Mouse (Mus musculus): ENCODE results near the gene Arhgap9. TPM values are rescaled to one million over a fixed set of nuclear protein-coding genes. Genes with fewer than 3 reads are reported as not detected.

Gene Arhgap9
- polyA plus RNA-seq (2016; fragmentation: Nextera tagmentation; extraction: Ambion mirVana), result 5.5 and 5.9 TPM in 2 replicates

DNA sequence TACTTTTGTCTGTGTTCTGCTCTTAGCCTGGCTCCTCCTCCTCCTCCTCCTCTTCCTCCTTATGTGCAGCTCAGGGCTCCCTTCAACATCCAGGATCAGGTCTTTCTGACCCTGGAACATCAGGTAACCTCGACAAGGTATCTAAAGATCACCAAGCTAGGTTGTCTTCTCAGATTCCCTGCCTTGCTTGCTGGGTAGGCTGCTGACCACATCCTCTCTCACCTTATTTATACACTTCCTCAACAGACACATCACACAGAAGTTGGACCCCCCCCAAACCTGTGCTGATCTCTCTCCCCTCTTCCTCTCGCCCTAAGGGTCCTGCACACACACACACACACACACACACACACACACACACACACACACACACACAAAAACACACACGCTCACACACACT lies at the start of gene Arhgap9:
Arhgap9 (plus strand) TSS at position 344 of the 400 bp plus-strand sequence.
- Histone ChIP-seq H3K36me3 (no peaks in the 10 kb centered on the region), H3K27me3 (ENCODE audit: low read depth, poor library complexity, severe bottlenecking) (peaks cover 36% of the 10 kb centered on the region), H3K4me1 (peaks cover 29% of the 10 kb centered on the region), H3K4me3 (no peak within 1 kb of the TSS; the same call in 1 of the 2 replicates), H3K27ac (no peak within 1 kb of the TSS), H3K9me3 (replicated peaks) (no peaks in the 10 kb centered on the region)
- WGBS, result 83% methylated on average over 3 of the region's 3 CpGs
- no peak for DNase-seq (ENCODE audit: low spot score)

GRCm38 (mm10) chr10:127272371-127272770 lies 49.4 kb upstream of the Arhgap9 start:
- Histone ChIP-seq H3K36me3 (peaks cover 100% of the 10 kb centered on the region), H3K27ac (no peak overlapping the region), H3K9me3 (replicated peaks) (no peaks in the 10 kb centered on the region), H3K4me3 (no peak overlapping the region), H3K27me3 (ENCODE audit: low read depth, poor library complexity, severe bottlenecking) (no peaks in the 10 kb centered on the region), H3K4me1 (peaks cover 9% of the 10 kb centered on the region)
- DNase-seq (ENCODE audit: low spot score), result no peak
- 93% methylated on average over 5 of the region's 5 CpGs for WGBS

DNA sequence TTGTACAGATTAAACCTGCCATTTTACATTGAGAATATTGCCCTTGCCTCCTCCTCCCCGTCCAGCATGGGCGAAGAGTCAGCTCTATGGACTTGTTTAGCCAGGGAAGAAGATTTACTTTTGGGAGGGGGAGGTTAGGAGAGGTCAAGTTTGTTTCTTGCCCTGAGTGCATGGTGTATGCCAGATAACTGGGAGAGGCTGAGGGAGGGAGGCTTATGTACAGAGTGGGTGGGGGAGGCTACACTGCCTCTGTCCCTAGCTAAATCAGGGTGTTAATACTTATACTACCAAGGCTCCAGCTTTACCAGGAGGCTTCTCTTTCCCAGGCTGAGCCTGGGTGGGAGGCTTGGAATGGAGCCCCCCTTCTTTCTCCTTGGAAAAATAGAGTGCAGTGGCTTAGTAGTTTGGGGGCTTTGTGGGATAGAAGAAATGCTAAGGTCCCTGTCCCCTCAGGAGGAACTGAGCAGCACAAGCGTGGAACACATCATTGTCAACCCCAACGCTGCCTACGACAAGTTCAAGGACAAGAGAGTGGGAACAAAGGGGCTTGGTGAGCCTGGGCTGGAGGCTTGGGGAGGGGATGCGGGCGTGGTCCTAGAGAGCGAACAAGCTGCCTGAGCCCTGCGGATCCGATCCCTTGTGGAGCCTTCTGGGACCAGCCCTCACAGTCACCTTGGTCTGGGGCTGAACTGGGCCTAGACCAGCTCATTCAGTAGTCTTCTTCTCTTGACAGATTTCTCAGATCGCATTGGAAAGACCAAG lies 47.3 kb upstream of the Arhgap9 start:
- no peaks in the 10 kb centered on the region for H3K27me3 ChIP-seq (ENCODE audit: low read depth, poor library complexity, severe bottlenecking)
- no peak for DNase-seq (ENCODE audit: low spot score)
- peaks cover 100% of the 10 kb centered on the region for H3K36me3 ChIP-seq
- 88% methylated on average over 11 of the region's 11 CpGs for WGBS
- no peaks in the 10 kb centered on the region for H3K4me1 ChIP-seq
- no peaks in the 10 kb centered on the region for H3K9me3 ChIP-seq (replicated peaks)
- no peak overlapping the region for H3K27ac ChIP-seq
- H3K4me3 ChIP-seq, result no peak overlapping the region

- no peak for DNase-seq (ENCODE audit: low spot score)
- Histone ChIP-seq H3K27me3 (ENCODE audit: low read depth, poor library complexity, severe bottlenecking) (no peaks in the 10 kb centered on the region), H3K4me1 (peaks cover 4% of the 10 kb centered on the region; the same call in 1 of the 2 replicates), H3K36me3 (peaks cover 100% of the 10 kb centered on the region), H3K9me3 (replicated peaks) (no peaks in the 10 kb centered on the region), H3K4me3 (no peak overlapping the region), H3K27ac (no peak overlapping the region)
- WGBS, result 100% methylated on average over 2 of the region's 2 CpGs
Observed at GRCm38 (mm10) chr10:127279730-127280129, 42.0 kb upstream of the Arhgap9 start.

DNA sequence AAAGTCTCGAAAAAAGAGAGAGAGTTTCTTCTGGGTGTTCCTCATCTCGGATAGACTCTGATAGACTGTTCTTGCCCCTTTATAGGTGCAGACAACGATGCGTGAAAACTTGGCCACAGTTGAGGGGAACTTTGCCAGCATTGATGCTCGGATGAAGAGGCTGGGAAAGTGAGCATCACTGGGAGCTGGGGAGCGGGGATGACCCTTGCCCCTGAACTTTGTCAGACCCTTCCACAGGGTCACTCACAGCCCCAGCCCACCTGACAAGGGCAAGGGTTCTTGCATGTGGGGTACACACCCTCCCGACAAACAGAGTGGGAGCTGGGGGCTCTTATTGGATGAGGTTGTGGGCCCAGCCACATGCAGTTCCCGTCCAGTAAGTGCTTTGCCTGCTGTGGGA lies 40.4 kb upstream of the Arhgap9 start:
- WGBS, result 92% methylated on average over 8 of the region's 8 CpGs
- Histone ChIP-seq H3K27ac (no peak overlapping the region), H3K4me3 (no peak overlapping the region), H3K4me1 (peaks cover 20% of the 10 kb centered on the region), H3K9me3 (replicated peaks) (no peaks in the 10 kb centered on the region), H3K27me3 (ENCODE audit: low read depth, poor library complexity, severe bottlenecking) (no peaks in the 10 kb centered on the region), H3K36me3 (peaks cover 100% of the 10 kb centered on the region)
- no peak for DNase-seq (ENCODE audit: low spot score)

DNA sequence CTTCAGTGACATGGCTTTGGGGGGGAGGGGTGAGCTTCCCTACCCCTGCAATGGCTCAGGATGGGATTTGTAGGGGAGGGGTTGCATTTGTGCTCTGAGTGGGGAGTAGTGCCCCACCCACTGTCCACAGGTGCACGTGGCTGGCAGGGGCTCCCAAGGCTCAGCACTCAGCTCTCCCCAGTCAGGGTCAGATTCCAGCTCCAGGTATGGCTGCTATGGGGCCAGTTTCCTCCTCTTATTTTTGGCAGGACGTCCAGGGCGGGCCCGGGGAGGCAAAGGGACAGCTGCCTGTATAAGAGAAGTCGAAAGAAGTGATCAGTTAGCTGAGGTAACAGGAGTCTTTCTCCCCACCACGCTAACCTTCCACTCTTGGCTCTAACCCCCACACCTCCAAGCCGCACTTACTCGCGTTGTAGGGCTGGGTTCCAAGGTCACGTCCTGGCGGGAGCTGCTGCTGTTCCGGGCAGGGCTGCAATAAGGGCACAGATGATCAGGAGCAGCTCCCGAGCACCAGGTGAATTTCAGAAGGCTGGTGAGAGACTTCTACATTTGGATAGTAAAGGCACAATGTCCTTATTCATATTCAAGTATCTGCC lies 39.0 kb upstream of the Arhgap9 start:
- Histone ChIP-seq H3K4me3 (no peak overlapping the region), H3K9me3 (replicated peaks) (no peaks in the 10 kb centered on the region), H3K4me1 (peaks cover 34% of the 10 kb centered on the region), H3K27me3 (ENCODE audit: low read depth, poor library complexity, severe bottlenecking) (no peaks in the 10 kb centered on the region), H3K27ac (no peak overlapping the region), H3K36me3 (peaks cover 97% of the 10 kb centered on the region)
- WGBS, result 90% methylated on average over 13 of the region's 13 CpGs
- DNase-seq (ENCODE audit: low spot score), result no peak

- Histone ChIP-seq H3K27me3 (ENCODE audit: low read depth, poor library complexity, severe bottlenecking) (no peaks in the 10 kb centered on the region), H3K36me3 (peaks cover 83% of the 10 kb centered on the region), H3K4me3 (0 out of 2 replicates have a peak overlapping the region, but pooled peaks have one; percentile 2), H3K4me1 (peaks cover 42% of the 10 kb centered on the region), H3K9me3 (replicated peaks) (no peaks in the 10 kb centered on the region), H3K27ac (no peak overlapping the region)
- no peak for DNase-seq (ENCODE audit: low spot score)
- WGBS, result 94% methylated on average over 7 of the region's 7 CpGs
Observed at GRCm38 (mm10) chr10:127284105-127284622, 37.6 kb upstream of the Arhgap9 start.

- Histone ChIP-seq H3K36me3 (peaks cover 75% of the 10 kb centered on the region), H3K27ac (0 out of 2 replicates have a peak overlapping the region, but pooled peaks have one; percentile 31), H3K9me3 (replicated peaks) (no peaks in the 10 kb centered on the region), H3K4me1 (peaks cover 49% of the 10 kb centered on the region), H3K4me3 (peak overlapping the region; percentile 20; the same call in 1 of the 2 replicates), H3K27me3 (ENCODE audit: low read depth, poor library complexity, severe bottlenecking) (no peaks in the 10 kb centered on the region)
- 82% methylated on average over 11 of the region's 11 CpGs for WGBS
- DNase-seq (ENCODE audit: low spot score), result no peak
Observed at GRCm38 (mm10) chr10:127284724-127285500, 36.9 kb upstream of the Arhgap9 start.

- peaks cover 54% of the 10 kb centered on the region for H3K4me1 ChIP-seq
- WGBS, result 78% methylated on average over 13 of the region's 13 CpGs
- H3K9me3 ChIP-seq (replicated peaks), result no peaks in the 10 kb centered on the region
- peak overlapping the region; percentile 26; the same call in 1 of the 2 replicates for H3K27ac ChIP-seq
- no peaks in the 10 kb centered on the region for H3K27me3 ChIP-seq (ENCODE audit: low read depth, poor library complexity, severe bottlenecking)
- no peak for DNase-seq (ENCODE audit: low spot score)
- H3K4me3 ChIP-seq, result peak overlapping the region; percentile 20; the same call in 1 of the 2 replicates
- peaks cover 68% of the 10 kb centered on the region for H3K36me3 ChIP-seq
Observed at GRCm38 (mm10) chr10:127285644-127286043, 36.1 kb upstream of the Arhgap9 start.

DNA sequence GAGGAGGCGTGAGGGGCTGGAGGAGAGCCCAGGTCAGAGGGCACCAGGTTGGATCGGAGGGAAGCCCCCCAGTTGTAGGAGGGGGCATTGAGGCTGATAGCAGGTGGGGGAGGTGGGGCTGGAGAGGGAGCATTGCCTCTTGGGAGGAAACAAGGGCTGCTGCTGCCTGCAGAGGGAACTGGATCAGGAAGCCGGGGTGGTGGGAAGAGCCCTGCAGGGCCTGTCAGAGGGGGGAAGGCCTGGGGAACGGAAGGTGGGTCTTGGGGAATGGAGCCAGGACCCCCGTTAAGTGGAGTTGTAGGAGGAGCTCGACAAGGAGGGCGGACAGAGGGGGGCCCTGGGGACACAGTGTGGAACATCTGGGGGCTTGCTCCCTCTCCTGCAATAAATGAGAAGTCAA lies 35.6 kb upstream of the Arhgap9 start:
- WGBS, result 85% methylated on average over 7 of the region's 7 CpGs
- Histone ChIP-seq H3K4me1 (peaks cover 57% of the 10 kb centered on the region), H3K9me3 (replicated peaks) (no peaks in the 10 kb centered on the region), H3K27ac (peak overlapping the region; percentile 21; the same call in 1 of the 2 replicates), H3K36me3 (peaks cover 63% of the 10 kb centered on the region), H3K4me3 (peak overlapping the region; percentile 20; the same call in 1 of the 2 replicates), H3K27me3 (ENCODE audit: low read depth, poor library complexity, severe bottlenecking) (no peaks in the 10 kb centered on the region)
- DNase-seq (ENCODE audit: low spot score), result no peak

DNA sequence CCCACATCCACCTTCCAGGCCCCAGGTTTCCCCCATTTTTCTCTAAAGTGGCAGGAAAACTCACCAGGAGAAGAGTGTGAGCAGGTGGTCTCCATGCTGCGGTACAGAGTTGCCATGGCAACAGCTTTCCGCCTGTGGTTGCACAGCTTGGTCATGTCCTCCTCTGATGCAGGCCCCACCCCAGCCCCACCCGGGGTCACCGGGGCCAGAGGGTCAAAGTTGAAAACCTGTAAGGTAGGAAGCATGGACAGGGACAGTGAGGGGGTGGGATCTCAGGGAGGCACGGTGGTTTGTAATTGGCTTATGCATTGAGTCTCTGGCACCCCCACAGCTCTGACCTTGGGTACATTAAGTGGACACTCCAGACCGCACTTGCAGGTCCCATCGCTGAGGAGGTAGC lies 35.0 kb upstream of the Arhgap9 start:
- H3K36me3 ChIP-seq, result peaks cover 57% of the 10 kb centered on the region
- 63% methylated on average over 7 of the region's 7 CpGs for WGBS
- H3K27ac ChIP-seq, result peak overlapping the region; percentile 21; the same call in 1 of the 2 replicates
- no peak for DNase-seq (ENCODE audit: low spot score)
- H3K4me1 ChIP-seq, result peaks cover 63% of the 10 kb centered on the region
- H3K27me3 ChIP-seq (ENCODE audit: low read depth, poor library complexity, severe bottlenecking), result no peaks in the 10 kb centered on the region
- no peaks in the 10 kb centered on the region for H3K9me3 ChIP-seq (replicated peaks)
- peak overlapping the region; percentile 75 for H3K4me3 ChIP-seq

- Histone ChIP-seq H3K27ac (peak overlapping the region; percentile 95), H3K9me3 (replicated peaks) (no peaks in the 10 kb centered on the region), H3K27me3 (ENCODE audit: low read depth, poor library complexity, severe bottlenecking) (no peaks in the 10 kb centered on the region), H3K36me3 (peaks cover 56% of the 10 kb centered on the region), H3K4me3 (peak overlapping the region; percentile 75), H3K4me1 (peaks cover 69% of the 10 kb centered on the region)
- 77% methylated on average over 15 of the region's 15 CpGs for WGBS
- no peak for DNase-seq (ENCODE audit: low spot score)
Observed at GRCm38 (mm10) chr10:127287271-127287935, 34.4 kb upstream of the Arhgap9 start.
